Mouse (Mus musculus): ENCODE data around the gene Aplp2. TPM values are rescaled to one million over a fixed set of nuclear protein-coding genes. Genes with fewer than 3 reads are reported as not detected.
A peak's percentile ranks its signal among the peaks of the same experiment; 100 is the strongest.

Gene Aplp2
- polyA plus RNA-seq (2014; fragmentation: Nextera tagmentation; extraction: Ambion mirVana), result 385 and 386 TPM in 2 replicates

DNA sequence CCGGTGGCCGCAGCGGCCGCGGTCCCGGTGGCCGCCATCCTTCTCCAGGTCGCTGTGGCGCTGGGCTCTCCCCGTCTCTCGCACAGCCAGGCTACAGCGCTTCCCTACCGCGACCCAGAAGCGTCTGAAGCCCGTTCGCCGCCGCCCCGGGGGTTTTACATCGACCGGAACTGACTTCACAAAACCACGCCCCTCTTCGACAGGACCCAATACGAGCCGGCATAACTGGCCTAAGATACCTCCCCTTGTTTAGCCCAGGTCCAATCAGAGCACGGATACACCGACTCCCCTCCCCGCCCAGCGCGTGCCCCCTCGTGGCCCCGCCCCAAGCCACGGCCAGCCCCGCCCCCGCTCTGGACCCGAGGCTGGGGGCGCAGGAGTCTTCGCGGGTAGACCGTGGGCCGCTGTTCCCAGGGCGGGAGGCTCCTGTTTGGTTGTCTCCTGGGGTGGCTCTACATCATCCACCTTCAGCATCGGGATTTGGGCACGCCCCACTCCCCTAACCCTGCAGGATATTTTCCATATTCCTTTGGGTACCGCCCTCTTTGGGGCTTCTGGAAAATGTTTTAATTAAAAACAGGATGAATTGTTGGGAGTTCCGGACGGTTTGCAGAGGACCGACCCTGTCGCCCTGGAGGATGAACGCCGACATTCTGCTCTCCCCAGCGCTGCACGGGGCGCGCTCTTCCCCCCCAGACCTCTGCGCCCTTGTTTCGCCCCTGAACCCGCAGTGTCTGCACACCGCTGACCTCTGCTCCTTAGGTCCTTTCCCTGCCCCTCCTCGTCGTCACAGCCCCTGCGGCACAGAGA is at the start of gene Aplp2:
TSS of gene Aplp2 (minus strand) at position 126 of the 810 bp plus-strand sequence.
- no peaks in the 10 kb centered on the region for H3K9me3 ChIP-seq (ENCODE audit: control insufficient read depth, low read length)
- H3K36me3 ChIP-seq (ENCODE audit: control insufficient read depth, insufficient read depth, low read length), result no peaks in the 10 kb centered on the region
- peak within 1 kb of the TSS; percentile 95 for H3K4me2 ChIP-seq (ENCODE audit: low read length)
- H3K4me3 ChIP-seq (ENCODE audit: control insufficient read depth in 1 of 2, insufficient read depth in 1 of 2, low read depth in 1 of 2, low read length in 2 of 2), result peak within 1 kb of the TSS; percentile 85 to 96
- peak within 1 kb of the TSS; percentile 89 to 91 for H3K27ac ChIP-seq (replicated peaks in 1 of 2; ENCODE audit: control insufficient read depth in 1 of 2, insufficient read depth in 1 of 2, low read depth in 2 of 2, low read length in 2 of 2)
- H3K9ac ChIP-seq (ENCODE audit: low read length), result peak within 1 kb of the TSS; percentile 95
- H3K27me3 ChIP-seq (ENCODE audit: control insufficient read depth, insufficient read depth, low read length), result no peaks in the 10 kb centered on the region
- peaks cover 2 to 35% of the 10 kb centered on the region in 2 experiments; a peak in 3 of 4 replicates for H3K4me1 ChIP-seq (ENCODE audit: control insufficient read depth in 2 of 2, insufficient read depth in 2 of 2, low read length in 2 of 2)
- ATAC-seq (ENCODE audit: insufficient number of reproducible peaks, insufficient read depth, low FRiP score, low read depth), result peak; percentile 99
- under 1% methylated on average over 63 of the region's 63 CpGs for WGBS

DNA sequence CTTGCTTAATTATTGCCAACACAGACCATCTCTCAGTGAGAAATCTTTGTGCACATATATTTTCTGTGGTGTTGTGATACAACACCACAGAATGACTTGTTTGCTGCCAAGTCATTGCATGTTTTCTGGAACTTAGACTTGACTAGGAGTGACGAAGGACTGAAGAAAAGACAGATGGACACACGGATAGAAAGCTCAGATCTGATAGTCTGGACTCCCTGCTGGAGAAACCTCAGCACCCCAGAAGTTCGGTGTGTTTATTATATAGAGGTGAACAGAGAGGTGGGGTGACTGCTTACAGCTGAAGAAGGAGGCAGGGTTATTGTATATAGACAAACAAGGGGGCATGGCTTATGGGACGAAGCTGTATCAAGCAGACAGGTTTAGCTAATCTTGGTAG is 48.6 kb upstream of the Aplp2 start:
- Histone ChIP-seq H3K9me3 (ENCODE audit: control insufficient read depth, low read length) (no peaks in the 10 kb centered on the region), H3K27me3 (ENCODE audit: control insufficient read depth, insufficient read depth, low read length) (no peaks in the 10 kb centered on the region), H3K27ac (replicated peaks in 1 of 2; ENCODE audit: control insufficient read depth in 1 of 2, insufficient read depth in 1 of 2, low read depth in 2 of 2, low read length in 2 of 2) (no peak overlapping the region), H3K4me3 (ENCODE audit: control insufficient read depth in 1 of 2, insufficient read depth in 1 of 2, low read depth in 1 of 2, low read length in 2 of 2) (no peak overlapping the region), H3K36me3 (ENCODE audit: control insufficient read depth, insufficient read depth, low read length) (no peaks in the 10 kb centered on the region), H3K4me2 (ENCODE audit: low read length) (no peak overlapping the region), H3K4me1 (ENCODE audit: control insufficient read depth in 2 of 2, insufficient read depth in 2 of 2, low read length in 2 of 2) (peaks cover 11 to 13% of the 10 kb centered on the region in 2 experiments), H3K9ac (ENCODE audit: low read length) (no peak overlapping the region)
- 60% methylated on average over 4 of the region's 4 CpGs for WGBS
- ATAC-seq (ENCODE audit: insufficient number of reproducible peaks, insufficient read depth, low FRiP score, low read depth), result no peak

DNA sequence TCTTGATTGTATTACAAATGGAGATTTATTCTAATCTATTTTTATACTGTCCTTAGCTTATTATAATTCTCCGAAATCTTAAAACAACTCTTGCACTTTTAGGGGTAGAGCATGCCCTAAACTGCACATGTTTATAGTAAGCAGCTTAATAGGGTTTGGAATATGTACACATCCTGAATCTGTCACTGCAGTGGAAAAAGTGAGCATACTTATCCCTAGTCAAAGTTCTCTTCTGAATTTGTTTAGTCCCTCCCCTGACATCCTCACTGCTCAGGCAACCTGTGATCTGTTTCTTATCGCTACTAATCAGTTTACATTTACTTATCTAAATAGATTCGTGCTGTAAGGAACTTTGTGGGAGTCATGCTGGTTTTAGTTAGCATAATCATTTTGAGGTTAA is 46.6 kb upstream of the Aplp2 start:
- Histone ChIP-seq H3K36me3 (ENCODE audit: control insufficient read depth, insufficient read depth, low read length) (no peaks in the 10 kb centered on the region), H3K4me2 (ENCODE audit: low read length) (no peak overlapping the region), H3K9ac (ENCODE audit: low read length) (no peak overlapping the region), H3K4me1 (ENCODE audit: control insufficient read depth in 2 of 2, insufficient read depth in 2 of 2, low read length in 2 of 2) (peaks cover 17 to 19% of the 10 kb centered on the region in 2 experiments; a peak in 3 of 4 replicates), H3K9me3 (ENCODE audit: control insufficient read depth, low read length) (no peaks in the 10 kb centered on the region), H3K27ac (replicated peaks in 1 of 2; ENCODE audit: control insufficient read depth in 1 of 2, insufficient read depth in 1 of 2, low read depth in 2 of 2, low read length in 2 of 2) (no peak overlapping the region), H3K27me3 (ENCODE audit: control insufficient read depth, insufficient read depth, low read length) (no peaks in the 10 kb centered on the region), H3K4me3 (ENCODE audit: control insufficient read depth in 1 of 2, insufficient read depth in 1 of 2, low read depth in 1 of 2, low read length in 2 of 2) (no peak overlapping the region)
- no peak for ATAC-seq (ENCODE audit: insufficient number of reproducible peaks, insufficient read depth, low FRiP score, low read depth)
- WGBS, result 52% methylated on average over 3 of the region's 3 CpGs

DNA sequence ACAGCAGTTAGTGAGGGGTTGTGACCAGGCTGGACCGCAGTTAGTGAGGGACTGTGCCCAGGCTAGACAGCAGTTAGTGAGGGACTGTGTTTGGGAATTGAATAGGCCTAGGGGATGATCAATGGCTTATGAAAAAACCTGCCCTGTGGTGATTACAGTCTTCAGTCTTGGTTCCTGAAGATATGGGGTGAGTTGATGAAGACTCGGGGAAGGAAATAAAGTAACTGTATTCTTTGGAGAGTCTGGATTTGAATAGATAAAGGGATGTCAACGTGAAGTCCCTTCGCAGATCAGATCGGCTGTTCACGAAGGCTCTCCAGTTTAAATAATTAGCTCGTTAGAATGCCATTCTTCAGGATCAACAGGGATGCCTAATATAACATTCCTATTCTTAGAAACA is 44.3 kb upstream of the Aplp2 start:
- no peak overlapping the region for H3K4me3 ChIP-seq (ENCODE audit: control insufficient read depth in 1 of 2, insufficient read depth in 1 of 2, low read depth in 1 of 2, low read length in 2 of 2)
- no peak overlapping the region for H3K4me2 ChIP-seq (ENCODE audit: low read length)
- H3K27ac ChIP-seq (replicated peaks in 1 of 2; ENCODE audit: control insufficient read depth in 1 of 2, insufficient read depth in 1 of 2, low read depth in 2 of 2, low read length in 2 of 2), result no peak overlapping the region
- no peak for ATAC-seq (ENCODE audit: insufficient number of reproducible peaks, insufficient read depth, low FRiP score, low read depth)
- H3K36me3 ChIP-seq (ENCODE audit: control insufficient read depth, insufficient read depth, low read length), result no peaks in the 10 kb centered on the region
- no peak overlapping the region for H3K9ac ChIP-seq (ENCODE audit: low read length)
- 39% methylated on average over 7 of the region's 7 CpGs for WGBS
- peaks cover 9 to 13% of the 10 kb centered on the region in 2 experiments; a peak in 3 of 4 replicates for H3K4me1 ChIP-seq (ENCODE audit: control insufficient read depth in 2 of 2, insufficient read depth in 2 of 2, low read length in 2 of 2)
- H3K9me3 ChIP-seq (ENCODE audit: control insufficient read depth, low read length), result no peaks in the 10 kb centered on the region
- H3K27me3 ChIP-seq (ENCODE audit: control insufficient read depth, insufficient read depth, low read length), result no peaks in the 10 kb centered on the region

DNA sequence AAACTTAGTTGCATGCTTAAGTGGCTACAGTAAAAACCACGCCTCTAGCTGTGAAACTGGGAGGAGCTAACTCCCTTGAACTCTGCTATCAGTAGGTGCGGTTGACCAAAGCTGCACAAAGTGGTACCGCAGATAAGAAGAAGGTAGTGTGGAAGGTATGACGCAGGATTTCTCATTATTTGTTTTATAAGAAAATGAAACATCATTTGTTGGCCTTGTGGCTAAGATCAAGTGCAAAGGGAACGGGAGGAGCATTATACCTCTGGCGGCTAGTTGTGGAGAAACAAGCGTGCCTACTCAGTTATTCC is 43.0 kb upstream of the Aplp2 start:
- Histone ChIP-seq H3K27ac (replicated peaks in 1 of 2; ENCODE audit: control insufficient read depth in 1 of 2, insufficient read depth in 1 of 2, low read depth in 2 of 2, low read length in 2 of 2) (no peak overlapping the region; a peak in 1 of 4 replicates), H3K4me1 (ENCODE audit: control insufficient read depth in 2 of 2, insufficient read depth in 2 of 2, low read length in 2 of 2) (peaks cover 6 to 7% of the 10 kb centered on the region in 2 experiments; a peak in 2 of 4 replicates), H3K4me2 (ENCODE audit: low read length) (no peak overlapping the region), H3K9ac (ENCODE audit: low read length) (no peak overlapping the region), H3K36me3 (ENCODE audit: control insufficient read depth, insufficient read depth, low read length) (no peaks in the 10 kb centered on the region), H3K4me3 (ENCODE audit: control insufficient read depth in 1 of 2, insufficient read depth in 1 of 2, low read depth in 1 of 2, low read length in 2 of 2) (no peak overlapping the region), H3K9me3 (ENCODE audit: control insufficient read depth, low read length) (no peaks in the 10 kb centered on the region), H3K27me3 (ENCODE audit: control insufficient read depth, insufficient read depth, low read length) (no peaks in the 10 kb centered on the region)
- WGBS, result 73% methylated on average over 7 of the region's 7 CpGs
- no peak for ATAC-seq (ENCODE audit: insufficient number of reproducible peaks, insufficient read depth, low FRiP score, low read depth)

DNA sequence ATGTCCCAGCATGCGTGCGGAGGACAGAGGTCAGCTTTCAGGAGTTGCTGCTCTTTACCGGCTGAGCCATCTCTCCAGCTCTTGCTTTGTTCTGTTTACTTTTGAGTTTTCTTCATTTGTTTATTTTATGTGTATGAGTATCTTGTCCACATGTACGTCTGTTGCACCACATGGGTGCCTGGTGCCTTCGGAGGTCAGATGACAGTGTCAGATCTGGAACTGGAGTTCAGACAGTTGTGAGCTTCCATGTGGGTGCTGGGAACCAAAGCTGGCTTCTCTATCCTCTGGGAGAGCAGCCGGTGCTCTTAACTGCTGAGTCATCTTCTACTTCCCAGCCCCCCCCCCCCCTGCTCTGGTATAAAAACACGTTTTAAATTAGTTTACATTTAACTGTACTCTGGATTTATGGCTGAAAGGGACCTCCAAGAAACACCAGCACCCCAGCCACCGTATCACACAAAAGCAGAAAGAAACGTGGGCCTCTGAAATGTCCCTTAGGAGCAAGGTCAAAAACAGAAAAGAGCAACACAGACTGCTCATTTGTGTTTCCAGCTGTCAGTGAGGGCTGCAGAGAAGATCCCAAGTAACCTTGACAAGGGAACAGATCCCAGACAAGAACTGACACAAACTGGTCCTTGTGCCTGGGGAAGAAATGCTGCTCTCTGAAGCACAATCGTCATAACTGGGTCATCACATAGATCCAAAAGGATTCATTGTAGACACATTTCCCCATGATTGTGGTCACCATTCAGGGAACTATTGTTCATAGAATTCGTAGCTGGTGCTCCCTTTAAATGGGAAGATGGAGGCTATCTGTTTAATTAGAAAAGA is 42.5 kb upstream of the Aplp2 start:
- H3K9me3 ChIP-seq (ENCODE audit: control insufficient read depth, low read length), result no peaks in the 10 kb centered on the region
- 64% methylated on average over 11 of the region's 11 CpGs for WGBS
- peaks cover 6 to 7% of the 10 kb centered on the region in 2 experiments; a peak in 2 of 4 replicates for H3K4me1 ChIP-seq (ENCODE audit: control insufficient read depth in 2 of 2, insufficient read depth in 2 of 2, low read length in 2 of 2)
- H3K4me2 ChIP-seq (ENCODE audit: low read length), result peak overlapping the region; percentile 48
- no peak for ATAC-seq (ENCODE audit: insufficient number of reproducible peaks, insufficient read depth, low FRiP score, low read depth)
- H3K27me3 ChIP-seq (ENCODE audit: control insufficient read depth, insufficient read depth, low read length), result no peaks in the 10 kb centered on the region
- no peaks in the 10 kb centered on the region for H3K36me3 ChIP-seq (ENCODE audit: control insufficient read depth, insufficient read depth, low read length)
- no peak overlapping the region for H3K9ac ChIP-seq (ENCODE audit: low read length)
- peak overlapping the region in 1 of 2 experiments; percentile 17; a peak in 1 of 4 replicates for H3K4me3 ChIP-seq (ENCODE audit: control insufficient read depth in 1 of 2, insufficient read depth in 1 of 2, low read depth in 1 of 2, low read length in 2 of 2)
- peak overlapping the region; percentile 79 to 81 for H3K27ac ChIP-seq (replicated peaks in 1 of 2; ENCODE audit: control insufficient read depth in 1 of 2, insufficient read depth in 1 of 2, low read depth in 2 of 2, low read length in 2 of 2)

DNA sequence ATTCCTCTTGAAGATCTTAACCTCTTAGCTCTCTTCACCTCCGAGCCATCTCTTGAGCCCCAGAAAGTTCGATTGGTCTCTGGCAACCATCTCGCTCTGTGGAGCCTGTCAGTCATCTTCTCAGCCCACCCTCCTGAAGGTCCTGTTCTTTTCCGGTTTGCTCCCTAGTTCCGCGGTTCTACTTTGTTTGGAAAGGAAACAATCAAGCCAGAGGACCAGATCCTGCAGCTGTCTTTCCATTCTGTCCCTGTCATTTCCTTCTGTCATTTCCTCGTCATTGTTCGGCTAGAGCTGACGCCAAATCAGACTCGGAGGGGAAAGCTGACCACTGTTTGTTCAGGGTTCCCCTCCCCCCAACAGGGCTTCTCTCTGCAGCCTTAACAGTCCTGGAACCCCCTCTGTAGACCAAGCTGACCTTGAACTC is 41.7 kb upstream of the Aplp2 start:
- peak overlapping the region; percentile 48 for H3K4me2 ChIP-seq (ENCODE audit: low read length)
- H3K9me3 ChIP-seq (ENCODE audit: control insufficient read depth, low read length), result no peaks in the 10 kb centered on the region
- no peak overlapping the region; the same call in 1 of the 2 replicates for H3K9ac ChIP-seq (ENCODE audit: low read length)
- H3K27ac ChIP-seq (replicated peaks in 1 of 2; ENCODE audit: control insufficient read depth in 1 of 2, insufficient read depth in 1 of 2, low read depth in 2 of 2, low read length in 2 of 2), result peak overlapping the region; percentile 79 to 81
- ATAC-seq (ENCODE audit: insufficient number of reproducible peaks, insufficient read depth, low FRiP score, low read depth), result peak; percentile 77
- WGBS, result 27% methylated on average over 10 of the region's 10 CpGs
- H3K4me3 ChIP-seq (ENCODE audit: control insufficient read depth in 1 of 2, insufficient read depth in 1 of 2, low read depth in 1 of 2, low read length in 2 of 2), result peak overlapping the region; percentile 17 to 19; a peak in 2 of 4 replicates
- no peaks in the 10 kb centered on the region for H3K36me3 ChIP-seq (ENCODE audit: control insufficient read depth, insufficient read depth, low read length)
- no peaks in the 10 kb centered on the region for H3K27me3 ChIP-seq (ENCODE audit: control insufficient read depth, insufficient read depth, low read length)
- H3K4me1 ChIP-seq (ENCODE audit: control insufficient read depth in 2 of 2, insufficient read depth in 2 of 2, low read length in 2 of 2), result peaks cover 6 to 7% of the 10 kb centered on the region in 2 experiments; a peak in 2 of 4 replicates

All from heart, embryonic 14.5 days (tissue).